Mouse (Mus musculus): Measurements from ENCODE around the gene Fn3krp. TPM values are rescaled to one million over a fixed set of nuclear protein-coding genes. Genes with fewer than 3 reads are reported as not detected.

The Fn3krp gene
- polyA plus RNA-seq, 1 experiment from 2014 or later, result 4.1 TPM

DNA sequence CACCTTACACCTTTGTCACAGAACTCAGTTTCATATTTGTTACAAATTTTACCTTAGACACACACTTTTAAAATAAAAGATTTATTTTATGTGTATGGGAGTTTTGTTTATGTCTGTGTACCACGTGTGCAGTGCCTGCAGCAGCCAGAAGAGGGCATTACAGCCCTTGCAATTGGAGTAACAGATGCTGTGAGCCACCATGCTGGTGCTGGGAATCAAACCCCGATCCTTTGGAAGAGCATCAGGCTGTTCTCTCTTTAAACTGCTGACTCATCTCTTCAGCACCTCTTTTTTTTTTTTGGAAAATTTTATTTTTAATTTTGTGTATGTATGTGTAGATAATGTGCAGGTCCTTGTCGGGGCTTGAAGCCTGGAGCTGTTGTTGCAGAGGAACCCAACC, 36.7 kb downstream of the Fn3krp start:
- no peak for ATAC-seq (replicated peaks; ENCODE audit: insufficient number of reproducible peaks, low FRiP score, low TSS enrichment)
- H3K4me3 ChIP-seq (ENCODE audit: low read depth, low read length), result no peak overlapping the region
- 88% methylated on average over 3 of the region's 3 CpGs for WGBS (ENCODE audit: insufficient replicate concordance)
- H3K36me3 ChIP-seq (ENCODE audit: control insufficient read depth, insufficient read depth, low read length), result peaks cover 10% of the 10 kb centered on the region
- H3K27ac ChIP-seq (ENCODE audit: low read depth, low read length), result no peak overlapping the region
- no peak overlapping the region for H3K9ac ChIP-seq (ENCODE audit: low read depth, low read length)
- no peaks in the 10 kb centered on the region for H3K9me3 ChIP-seq (replicated peaks; ENCODE audit: control insufficient read depth, low read length)
- no peak overlapping the region for H3K4me2 ChIP-seq
- no peaks in the 10 kb centered on the region for H3K27me3 ChIP-seq (ENCODE audit: control insufficient read depth, insufficient read depth, low read length)
- H3K4me1 ChIP-seq (ENCODE audit: control insufficient read depth, insufficient read depth, low read length), result no peaks in the 10 kb centered on the region

- Histone ChIP-seq H3K36me3 (ENCODE audit: control insufficient read depth, insufficient read depth, low read length) (no peaks in the 10 kb centered on the region; the same call in 1 of the 2 replicates), H3K9ac (ENCODE audit: low read depth, low read length) (no peak overlapping the region), H3K4me1 (ENCODE audit: control insufficient read depth, insufficient read depth, low read length) (no peaks in the 10 kb centered on the region), H3K4me2 (no peak overlapping the region), H3K4me3 (ENCODE audit: low read depth, low read length) (no peak overlapping the region), H3K9me3 (replicated peaks; ENCODE audit: control insufficient read depth, low read length) (no peaks in the 10 kb centered on the region), H3K27ac (ENCODE audit: low read depth, low read length) (no peak overlapping the region), H3K27me3 (ENCODE audit: control insufficient read depth, insufficient read depth, low read length) (no peaks in the 10 kb centered on the region)
- no peak for ATAC-seq (replicated peaks; ENCODE audit: insufficient number of reproducible peaks, low FRiP score, low TSS enrichment)
- 88% methylated on average over 6 of the region's 6 CpGs for WGBS (ENCODE audit: insufficient replicate concordance)
These were observed 46.2 kb downstream of the Fn3krp start for GRCm38 (mm10) chr11:121467408-121467807.

- Histone ChIP-seq H3K9ac (ENCODE audit: low read depth, low read length) (no peak overlapping the region), H3K4me3 (ENCODE audit: low read depth, low read length) (no peak overlapping the region), H3K4me1 (ENCODE audit: control insufficient read depth, insufficient read depth, low read length) (no peaks in the 10 kb centered on the region), H3K27me3 (ENCODE audit: control insufficient read depth, insufficient read depth, low read length) (no peaks in the 10 kb centered on the region), H3K36me3 (ENCODE audit: control insufficient read depth, insufficient read depth, low read length) (no peaks in the 10 kb centered on the region; the same call in 1 of the 2 replicates), H3K9me3 (replicated peaks; ENCODE audit: control insufficient read depth, low read length) (no peaks in the 10 kb centered on the region), H3K4me2 (no peak overlapping the region), H3K27ac (ENCODE audit: low read depth, low read length) (no peak overlapping the region)
- 75% methylated on average over 3 of the region's 3 CpGs for WGBS (ENCODE audit: insufficient replicate concordance)
- ATAC-seq (replicated peaks; ENCODE audit: insufficient number of reproducible peaks, low FRiP score, low TSS enrichment), result no peak
These were observed 53.6 kb downstream of the Fn3krp start for GRCm38 (mm10) chr11:121474831-121475230.

DNA sequence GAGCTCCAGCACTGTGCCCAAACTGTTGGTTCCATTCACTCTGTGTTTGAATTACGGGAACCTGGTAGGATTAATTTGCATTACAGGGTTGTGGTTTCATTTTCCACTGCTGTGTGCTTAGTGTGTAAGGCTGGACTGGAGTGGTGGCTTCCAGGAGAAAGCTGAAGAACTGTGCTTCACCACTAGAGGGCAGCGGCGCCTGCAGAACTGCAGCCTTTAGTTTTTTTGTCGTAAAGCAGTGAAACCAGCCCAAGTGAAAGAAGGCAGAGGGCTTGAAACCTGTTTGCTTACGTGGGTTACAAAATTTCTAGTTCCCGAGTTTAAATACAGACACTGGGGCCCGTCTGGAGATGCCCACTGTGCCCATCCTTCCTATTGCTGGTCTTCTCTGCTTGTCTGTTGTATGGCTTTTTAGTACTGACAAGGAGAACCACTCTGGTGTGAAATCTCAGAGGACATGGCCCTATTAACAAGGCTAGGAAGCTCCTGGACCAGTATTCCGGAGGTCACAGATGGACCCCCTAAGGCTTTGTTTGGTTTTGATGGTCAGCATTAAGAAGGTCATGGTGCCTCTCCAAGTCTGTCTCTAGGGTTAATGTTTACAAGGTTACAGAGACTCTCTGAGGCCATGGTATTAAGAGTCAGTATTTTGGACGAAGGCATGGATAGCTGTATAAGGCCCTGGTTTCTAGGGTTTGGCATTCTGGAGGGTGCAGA, 54.7 kb downstream of the Fn3krp start:
- Histone ChIP-seq H3K27me3 (ENCODE audit: control insufficient read depth, insufficient read depth, low read length) (no peaks in the 10 kb centered on the region), H3K4me1 (ENCODE audit: control insufficient read depth, insufficient read depth, low read length) (no peaks in the 10 kb centered on the region), H3K4me3 (ENCODE audit: low read depth, low read length) (no peak overlapping the region), H3K27ac (ENCODE audit: low read depth, low read length) (no peak overlapping the region), H3K9me3 (replicated peaks; ENCODE audit: control insufficient read depth, low read length) (no peaks in the 10 kb centered on the region), H3K36me3 (ENCODE audit: control insufficient read depth, insufficient read depth, low read length) (no peaks in the 10 kb centered on the region; the same call in 1 of the 2 replicates), H3K4me2 (no peak overlapping the region), H3K9ac (ENCODE audit: low read depth, low read length) (no peak overlapping the region)
- ATAC-seq (replicated peaks; ENCODE audit: insufficient number of reproducible peaks, low FRiP score, low TSS enrichment), result no peak
- 40% methylated on average over 9 of the region's 9 CpGs for WGBS (ENCODE audit: insufficient replicate concordance)

DNA sequence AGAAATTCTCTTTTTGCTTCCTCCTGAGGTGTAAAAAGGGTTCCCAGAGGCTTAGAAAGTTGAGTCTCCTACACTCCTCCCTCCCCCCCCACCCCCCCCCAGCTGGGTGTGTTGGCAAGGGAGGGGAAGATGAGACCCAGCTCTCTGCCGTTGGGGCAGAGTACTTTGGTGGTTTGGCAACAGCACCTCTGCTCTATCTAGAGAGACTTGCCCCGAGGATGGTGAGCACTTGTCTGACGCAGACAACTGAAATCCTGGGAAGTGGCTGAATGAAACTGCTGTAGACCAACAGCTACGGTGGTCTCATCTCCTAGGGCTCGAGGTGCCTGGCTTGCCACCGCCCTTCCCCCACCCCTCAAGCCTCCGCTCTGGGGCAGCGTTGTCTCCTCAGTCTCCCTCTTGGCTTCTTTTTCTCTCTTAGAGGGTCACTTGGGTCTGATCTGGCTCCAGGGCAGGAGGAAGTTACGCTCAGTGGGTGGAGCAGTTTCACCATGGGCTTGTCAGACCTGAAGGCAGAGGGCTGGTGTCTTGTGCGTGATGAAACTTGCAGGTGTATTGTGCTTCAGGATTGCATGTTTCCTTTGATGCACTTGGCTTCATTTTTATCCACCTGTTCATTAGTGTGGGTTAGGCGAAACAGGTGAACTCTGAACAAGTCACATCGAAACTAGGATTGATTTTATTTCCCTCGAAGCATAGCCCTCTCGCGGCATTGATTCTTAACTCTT, 58.4 kb downstream of the Fn3krp start:
- Histone ChIP-seq H3K27me3 (ENCODE audit: control insufficient read depth, insufficient read depth, low read length) (no peaks in the 10 kb centered on the region), H3K4me3 (ENCODE audit: low read depth, low read length) (no peak overlapping the region), H3K9me3 (replicated peaks; ENCODE audit: control insufficient read depth, low read length) (no peaks in the 10 kb centered on the region), H3K4me1 (ENCODE audit: control insufficient read depth, insufficient read depth, low read length) (no peaks in the 10 kb centered on the region), H3K9ac (ENCODE audit: low read depth, low read length) (no peak overlapping the region), H3K27ac (ENCODE audit: low read depth, low read length) (no peak overlapping the region), H3K4me2 (no peak overlapping the region), H3K36me3 (ENCODE audit: control insufficient read depth, insufficient read depth, low read length) (no peaks in the 10 kb centered on the region; the same call in 1 of the 2 replicates)
- no peak for ATAC-seq (replicated peaks; ENCODE audit: insufficient number of reproducible peaks, low FRiP score, low TSS enrichment)
- WGBS (ENCODE audit: insufficient replicate concordance), result 83% methylated on average over 15 of the region's 15 CpGs

Small RNA genes lying within 50 kb of the gene (microRNA-seq; reads per million reads assigned to microRNA genes)
- 0.27 reads per million for gene Mir7236 (ENCODE audit: borderline number of aligned reads)

Other genes starting within 250 kb of the Fn3krp start
- gene Hexdc, start 217.0 kb upstream of the Fn3krp start, polyA plus RNA-seq (2014; fragmentation: Nextera tagmentation; extraction: Ambion mirVana), result 6.2 and 7.9 TPM in 2 replicates
- 25.3 and 29.9 TPM in 2 replicates for gene Ogfod3, start 216.7 kb upstream of the Fn3krp start, polyA plus RNA-seq (2014; fragmentation: Nextera tagmentation; extraction: Ambion mirVana)
- gene Cybc1, start 192.1 kb upstream of the Fn3krp start, polyA plus RNA-seq (2014; fragmentation: Nextera tagmentation; extraction: Ambion mirVana), result 20.5 and 21.7 TPM in 2 replicates
- 51.3 and 61.0 TPM in 2 replicates for gene Narf, start 184.1 kb upstream of the Fn3krp start, polyA plus RNA-seq (2014; fragmentation: Nextera tagmentation; extraction: Ambion mirVana)
- gene Foxk2, start 161.4 kb upstream of the Fn3krp start, polyA plus RNA-seq (2014; fragmentation: Nextera tagmentation; extraction: Ambion mirVana), result 8.4 and 8.6 TPM in 2 replicates
- gene Wdr45b, start 67.0 kb upstream of the Fn3krp start, polyA plus RNA-seq (2014; fragmentation: Nextera tagmentation; extraction: Ambion mirVana), result 84.8 and 88.8 TPM in 2 replicates
- 3.4 and 4.5 TPM in 2 replicates for gene Rab40b, start 33.1 kb upstream of the Fn3krp start, polyA plus RNA-seq (2014; fragmentation: Nextera tagmentation; extraction: Ambion mirVana)
- 4.5 and 6.2 TPM in 2 replicates for gene Fn3k, start 13.5 kb downstream of the Fn3krp start, polyA plus RNA-seq (2014; fragmentation: Nextera tagmentation; extraction: Ambion mirVana)
- gene Tbcd, start 30.5 kb downstream of the Fn3krp start, polyA plus RNA-seq (2014; fragmentation: Nextera tagmentation; extraction: Ambion mirVana), result 16.5 and 22.3 TPM in 2 replicates
- gene Zfp750, start 97.9 kb downstream of the Fn3krp start, polyA plus RNA-seq (2014; fragmentation: Nextera tagmentation; extraction: Ambion mirVana), result 0.19 TPM in 1 of 2 replicates, not detected in the other